Mouse (Mus musculus) monocyte, adult 2 months (primary cell): ENCODE data around the gene Ttc13.

ENCODE experiments used
- DNase-seq, 2 experiments: peaks; one replicate each; pipeline ENCODE4 v3.0.0; 2022; ENCODE audit warnings: low spot score in 2 of 2, low read depth in 1 of 2

Ttc13 gene

GRCm38 (mm10) chr8:124721862-124722515 is at the start of gene Ttc13, which contains the start of gene Arv1:
Ttc13 (minus strand) TSS chr8:124721983.
Arv1 (plus strand) TSS chr8:124722139.
- peak; percentile 92 for DNase-seq

GRCm38 (mm10) chr8:124763061-124763460 is 41.3 kb upstream of the Ttc13 start:
- DNase-seq: no peak

DNA sequence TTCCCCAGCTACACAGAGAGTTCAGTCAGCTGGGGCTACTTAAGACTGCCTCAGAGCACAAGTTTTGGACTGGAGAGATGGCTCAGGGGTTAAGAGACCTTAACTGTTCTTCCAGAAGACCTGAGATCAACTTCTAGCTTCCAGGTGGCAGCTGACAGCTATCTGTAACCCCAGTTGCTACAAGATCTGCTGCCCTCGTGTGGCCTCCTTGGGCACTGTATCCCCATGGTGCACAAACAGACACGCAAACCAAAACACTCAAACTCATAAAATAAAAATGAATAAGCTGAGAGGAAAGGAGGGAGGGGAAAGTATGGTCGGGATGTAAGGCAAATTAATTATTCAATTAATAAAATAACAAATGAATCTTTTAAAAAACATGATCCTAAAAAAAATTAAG is 36.8 kb upstream of the Ttc13 start:
- no peak for DNase-seq

DNA sequence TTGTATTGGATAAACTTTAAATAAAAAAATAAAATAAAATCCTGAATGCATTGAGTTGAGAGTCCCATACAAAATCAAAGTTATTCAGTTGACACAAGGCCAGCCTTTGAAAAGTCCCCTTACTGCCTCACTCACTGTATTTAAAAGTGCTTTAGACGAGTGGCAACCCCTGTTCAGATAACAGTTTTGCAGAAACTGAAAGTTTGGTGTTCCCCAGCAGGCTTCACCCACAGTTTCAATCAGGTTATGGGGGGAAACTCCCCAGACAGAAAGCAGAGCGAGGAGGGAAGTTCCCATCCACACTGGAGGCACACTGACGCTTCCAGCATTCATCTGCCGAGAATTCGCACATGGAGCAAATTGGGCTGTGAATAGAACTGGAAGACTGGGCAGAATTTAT is 34.8 kb upstream of the Ttc13 start:
- no peak for DNase-seq

DNA sequence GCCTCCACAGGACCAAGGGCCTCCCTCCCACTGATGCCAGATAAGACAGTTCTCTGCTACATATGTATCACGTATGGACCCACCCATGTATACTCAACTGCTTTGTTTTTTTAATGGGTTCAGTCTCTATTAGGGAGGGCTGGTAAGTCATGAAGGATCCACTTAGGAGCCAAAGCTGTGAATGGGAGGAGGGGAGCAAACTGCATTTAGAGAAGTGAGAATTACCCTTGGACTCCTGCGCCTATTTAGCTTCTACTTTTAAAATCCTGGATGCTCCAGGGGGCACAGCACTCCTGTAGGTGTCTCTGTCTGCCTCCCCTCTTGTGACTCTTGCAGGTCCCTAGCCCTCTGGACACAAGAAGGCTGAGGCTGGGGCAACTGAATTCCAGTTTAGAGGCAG is 34.4 kb upstream of the Ttc13 start:
- DNase-seq: no peak

GRCm38 (mm10) chr8:124755481-124755880 is 33.7 kb upstream of the Ttc13 start:
- no peak for DNase-seq

DNA sequence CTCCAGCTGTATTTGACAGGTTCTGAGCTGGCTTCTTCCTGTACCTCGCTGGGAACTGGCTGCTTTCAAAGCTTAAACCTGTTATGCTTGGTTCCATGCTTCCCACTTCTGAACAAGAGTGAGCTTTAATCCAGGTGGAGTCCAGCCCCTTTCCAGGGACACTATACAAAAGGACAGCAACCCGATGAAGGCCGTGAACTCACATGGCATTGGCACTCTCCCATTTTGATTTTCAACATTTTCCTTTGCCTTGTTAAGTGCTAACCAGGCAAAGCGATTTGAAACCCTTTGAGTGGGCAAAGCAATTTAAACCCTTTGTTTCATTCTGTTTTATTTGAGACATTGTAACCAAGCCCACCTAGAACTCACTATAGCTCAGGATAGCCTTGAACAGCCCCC is 33.0 kb upstream of the Ttc13 start:
- DNase-seq: no peak

GRCm38 (mm10) chr8:124754101-124754791 is 32.5 kb upstream of the Ttc13 start:
- DNase-seq: no peak

- no peak for DNase-seq
Measured at GRCm38 (mm10) chr8:124752325-124752862, 30.6 kb upstream of the Ttc13 start.

GRCm38 (mm10) chr8:124751709-124752173 is 30.0 kb upstream of the Ttc13 start, which contains the start of gene Fam89a:
Fam89a (minus strand) TSS chr8:124751832.
- no peak for DNase-seq

GRCm38 (mm10) chr8:124751191-124751590 is 29.4 kb upstream of the Ttc13 start:
- no peak for DNase-seq

- no peak for DNase-seq
Measured at GRCm38 (mm10) chr8:124746661-124747060, 24.9 kb upstream of the Ttc13 start.

DNA sequence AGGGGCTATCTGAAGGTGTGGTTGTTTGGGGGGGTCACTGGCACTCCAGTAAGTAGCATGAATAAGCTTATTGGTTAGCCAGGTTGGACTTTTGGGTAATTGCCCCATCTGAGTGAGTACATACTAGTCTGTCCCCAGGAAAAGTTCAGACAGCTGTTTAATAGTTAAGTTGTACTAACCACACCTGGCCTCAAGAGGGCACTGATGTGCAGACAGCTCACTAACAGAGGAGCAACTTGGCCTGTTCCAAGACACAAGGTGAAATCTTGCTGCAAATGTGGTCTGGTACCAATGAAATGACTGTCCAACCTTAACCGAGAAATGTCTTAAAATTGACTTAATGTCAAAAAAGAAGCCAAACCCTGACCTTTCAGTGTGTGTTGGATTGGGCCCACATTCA is 17.5 kb upstream of the Ttc13 start:
- no peak for DNase-seq

GRCm38 (mm10) chr8:124735371-124735911 is 13.7 kb upstream of the Ttc13 start:
- no peak for DNase-seq

GRCm38 (mm10) chr8:124732828-124733227 is 11.0 kb upstream of the Ttc13 start:
- no peak for DNase-seq

GRCm38 (mm10) chr8:124724301-124724700 is 2.5 kb upstream of the Ttc13 start:
- no peak for DNase-seq

DNA sequence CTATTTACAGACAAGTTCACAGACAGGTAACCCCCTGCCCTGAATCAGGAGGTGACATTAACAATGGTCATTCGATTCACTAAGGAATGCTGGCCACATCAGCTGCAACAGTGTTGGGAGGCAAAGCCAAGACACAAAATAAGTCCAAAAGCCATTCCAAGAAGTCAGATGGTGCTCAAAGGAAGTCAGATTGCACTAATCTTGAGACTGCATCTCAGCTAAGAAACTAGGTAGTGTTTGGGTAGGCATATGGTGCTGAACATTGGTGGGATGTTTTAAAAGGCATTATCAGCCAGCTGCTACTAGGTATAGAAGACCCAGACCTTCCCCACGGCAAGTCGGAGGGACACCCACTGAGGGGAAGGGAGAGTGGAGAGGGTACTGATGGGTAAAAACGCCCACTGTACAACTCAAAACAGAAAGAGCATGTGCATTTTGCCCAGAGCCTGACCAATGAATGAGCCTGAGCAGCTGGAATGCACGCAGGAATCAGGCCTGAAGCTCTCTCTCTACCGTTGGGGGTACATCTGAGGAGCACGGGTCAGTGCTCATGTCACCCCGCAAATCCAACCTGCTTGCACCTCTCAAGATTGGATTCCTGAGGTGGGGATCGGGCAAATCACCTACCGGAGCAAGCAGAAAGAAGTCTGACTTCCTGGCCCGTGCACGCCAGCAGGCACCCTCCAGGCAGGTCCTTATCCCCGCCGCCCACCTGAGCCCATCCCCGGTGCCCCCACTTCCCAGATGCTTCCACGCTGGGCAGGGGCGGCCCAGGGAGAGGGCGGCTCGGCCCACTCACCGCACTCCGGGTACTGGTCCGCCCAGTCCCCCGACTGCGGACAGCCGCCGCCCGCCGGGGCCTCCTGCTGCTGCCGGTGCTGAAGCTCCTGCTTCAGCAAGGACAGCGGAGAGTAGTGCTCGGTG is 583 bp downstream of the Ttc13 start:
- no peak for DNase-seq

GRCm38 (mm10) chr8:124720133-124720532 is 1.6 kb downstream of the Ttc13 start:
- DNase-seq: no peak

DNA sequence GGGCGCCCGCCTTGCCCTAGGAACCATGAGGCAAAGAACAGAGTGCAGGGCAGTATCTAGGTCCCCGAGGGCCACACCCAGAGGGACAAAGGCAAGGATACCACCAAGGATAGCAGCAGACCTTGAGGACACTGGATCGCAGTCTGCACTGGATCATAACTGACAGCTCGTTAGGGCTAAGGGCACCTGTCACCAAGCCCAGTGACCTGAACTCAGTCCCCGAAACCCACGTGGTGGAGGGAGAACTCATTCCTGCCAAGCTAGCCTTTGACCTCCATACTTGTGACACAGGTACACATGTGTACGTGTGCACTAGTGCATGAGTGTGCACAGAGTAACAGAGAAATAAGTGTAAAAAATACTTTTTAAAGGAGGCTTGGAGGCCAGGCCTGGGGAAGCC is 6.0 kb downstream of the Ttc13 start:
- no peak for DNase-seq

- DNase-seq: no peak
Measured at GRCm38 (mm10) chr8:124713207-124713606, 8.6 kb downstream of the Ttc13 start.

- no peak for DNase-seq
Measured at GRCm38 (mm10) chr8:124705823-124706222, 16.0 kb downstream of the Ttc13 start.
